Mouse (Mus musculus) stomach, postnatal 0 days (tissue): ENCODE results near the gene Rps21. TPM values are rescaled to one million over a fixed set of nuclear protein-coding genes. Genes with fewer than 3 reads are reported as not detected.

Experiments
- ATAC-seq: fragments of 200-750 bp; cut with Nextera tagmentation; 2 replicates; pipeline ENCODE4 v1.8.0; 2017; ENCODE audit not compliant: low FRiP score, low TSS enrichment
- DNase-seq: peaks from one replicate; pipeline ENCODE4 v3.0.0-alpha.2; 2016; ENCODE audit warnings: low spot score
- H3K27ac ChIP-seq: fragments of 300-500 bp; sonication (generic); replicated peaks from 2 replicates; pipeline ENCODE4 v1.5.1; 2014; ENCODE audit warnings: mild to moderate bottlenecking, control low read depth
- H3K27me3 ChIP-seq: fragments of 300-500 bp; sonication (generic); 2 replicates; pipeline ENCODE4 v1.6.1; 2014; ENCODE audit warnings: low read length; ENCODE audit not compliant: control insufficient read depth, insufficient read depth
- H3K36me3 ChIP-seq: fragments of 300-500 bp; sonication (generic); 2 replicates; pipeline ENCODE4 v1.6.1; 2014; ENCODE audit warnings: low read length, mixed read lengths; ENCODE audit not compliant: control insufficient read depth, insufficient read depth
- H3K4me1 ChIP-seq: fragments of 300-500 bp; sonication (generic); replicated peaks from 2 replicates; pipeline ENCODE4 v1.6.1; 2014; ENCODE audit warnings: antibody characterized with exemption; ENCODE audit not compliant: control insufficient read depth, insufficient read depth
- H3K4me2 ChIP-seq: fragments of 300-500 bp; sonication (generic); replicated peaks from 2 replicates; pipeline ENCODE4 v1.6.1; 2014; ENCODE audit warnings: low read depth, mild to moderate bottlenecking, control low read depth, moderate library complexity
- H3K4me3 ChIP-seq: fragments of 300-500 bp; sonication (generic); 2 replicates; pipeline ENCODE4 v1.5.1; 2014; ENCODE audit warnings: low read depth, low read length, control low read depth
- H3K9ac ChIP-seq: fragments of 300-500 bp; sonication (generic); 2 replicates; pipeline ENCODE4 v1.6.1; 2014; ENCODE audit warnings: mild to moderate bottlenecking, low read length, control low read depth, mixed read lengths
- H3K9me3 ChIP-seq: fragments of 300-500 bp; sonication (generic); 2 replicates; pipeline ENCODE4 v1.6.1; 2016; ENCODE audit warnings: low read length; ENCODE audit not compliant: control insufficient read depth
- CTCF ChIP-seq: IDR thresholded peaks from 2 replicates; pipeline ENCODE4 v1.5.1; 2016; ENCODE audit warnings: antibody characterized with exemption, low read depth, mild to moderate bottlenecking, moderate library complexity
- EP300 ChIP-seq: optimal IDR thresholded peaks from 2 replicates; pipeline ENCODE3; 2016; ENCODE audit warnings: antibody characterized with exemption
- WGBS: fragments of 180-500 bp; shearing (Covaris S2); extraction: QIAGEN DNeasy Blood & Tissue Kit; methylation state at CpG from one replicate; pipeline ENCODE4 v1.1.7; 2014; 5-methylcytosine and 5-hydroxymethylcytosine counted together
- polyA plus RNA-seq: library from polyadenylated mRNA; unstranded; fragments of >200 nt; fragmentation: Nextera tagmentation; extraction: Ambion mirVana; gene quantifications from 2 replicates; pipeline ENCODE4 v1.2.1, GENCODE M21; 2015

Rps21 gene
- polyA plus RNA-seq, 1 experiment from 2014 or later, result 680 TPM

DNA sequence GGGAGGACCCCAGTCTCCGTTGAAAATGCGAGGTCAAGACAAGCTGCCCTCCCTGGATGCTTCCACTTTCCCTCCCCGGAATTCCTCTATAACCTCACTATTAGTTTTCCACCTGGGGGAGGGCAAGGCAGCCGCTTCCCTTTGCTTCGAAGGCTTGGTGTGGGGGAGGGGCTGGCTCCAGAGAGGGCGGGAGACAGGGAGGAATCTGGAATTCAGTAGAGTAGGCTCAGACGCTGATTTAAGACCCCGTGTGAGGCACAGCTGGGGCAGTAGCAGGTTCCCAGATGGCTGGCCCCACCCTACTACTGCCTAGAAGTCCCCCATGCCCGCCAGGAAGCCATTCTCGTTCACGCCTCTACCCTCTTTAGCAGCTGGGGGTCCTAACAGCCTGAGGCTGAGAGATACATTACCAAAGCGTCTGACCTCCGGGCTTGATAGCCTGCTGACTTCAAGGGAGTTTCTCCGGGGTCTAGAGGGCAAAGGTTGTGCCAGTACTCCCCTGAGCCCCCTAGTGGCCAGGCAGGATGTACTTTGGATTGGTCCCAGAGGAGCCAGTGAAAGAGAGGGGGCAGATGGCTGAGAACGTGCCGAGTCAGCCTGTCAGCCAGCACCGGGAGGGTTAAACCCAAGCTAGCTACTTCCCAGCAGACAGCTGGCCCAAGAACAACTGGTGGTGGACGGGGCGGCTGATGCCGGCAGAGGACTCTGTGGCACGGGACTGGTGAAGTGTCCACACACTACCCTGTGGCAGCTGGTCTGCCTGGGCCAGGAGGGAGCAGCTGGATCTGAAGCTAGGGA lies 29.7 kb upstream of the Rps21 start:
- Histone ChIP-seq H3K4me1 (peaks cover 29% of the 10 kb centered on the region), H3K9ac (peak overlapping the region; percentile 48), H3K36me3 (no peaks in the 10 kb centered on the region), H3K27me3 (no peaks in the 10 kb centered on the region), H3K27ac (peak overlapping the region; percentile 80), H3K4me3 (peak overlapping the region; percentile 22), H3K9me3 (no peaks in the 10 kb centered on the region), H3K4me2 (peak overlapping the region; percentile 47)
- ATAC-seq (peak; percentile 41), DNase-seq (peak; percentile 77)
- WGBS, result 2% methylated on average over 21 of the region's 21 CpGs
- TF ChIP-seq CTCF (peak; percentile 84), EP300 (no peak)

DNA sequence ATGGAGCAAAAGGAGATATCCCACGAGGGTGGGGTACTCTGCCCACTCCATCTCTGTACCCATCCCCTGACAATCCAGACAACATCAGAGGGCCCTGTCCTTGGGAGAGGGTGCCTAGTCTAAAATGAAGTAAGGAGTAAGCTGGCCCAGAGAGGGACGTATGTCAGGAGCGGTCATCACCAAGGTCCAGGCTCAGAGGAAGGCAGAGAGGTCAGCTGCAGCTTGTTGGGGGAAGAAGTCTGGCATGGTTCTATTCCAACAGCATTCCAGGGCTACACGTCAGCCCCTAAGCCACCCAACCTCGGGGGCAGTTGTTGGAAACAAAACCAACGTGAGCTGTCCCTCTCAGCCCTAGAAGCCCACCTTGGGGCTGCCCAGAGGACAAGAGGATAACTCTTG lies 29.1 kb upstream of the Rps21 start:
- WGBS, result 37% methylated on average over 6 of the region's 6 CpGs
- DNase-seq (no peak), ATAC-seq (no peak)
- H3K9me3 ChIP-seq, result no peaks in the 10 kb centered on the region
- H3K27me3 ChIP-seq, result no peaks in the 10 kb centered on the region
- no peak overlapping the region for H3K4me3 ChIP-seq
- H3K4me2 ChIP-seq, result peak overlapping the region; percentile 47
- peak overlapping the region; percentile 48 for H3K9ac ChIP-seq
- no peaks in the 10 kb centered on the region for H3K36me3 ChIP-seq
- peak overlapping the region; percentile 80 for H3K27ac ChIP-seq
- TF ChIP-seq EP300 (no peak), CTCF (no peak)
- peaks cover 28% of the 10 kb centered on the region for H3K4me1 ChIP-seq

DNA sequence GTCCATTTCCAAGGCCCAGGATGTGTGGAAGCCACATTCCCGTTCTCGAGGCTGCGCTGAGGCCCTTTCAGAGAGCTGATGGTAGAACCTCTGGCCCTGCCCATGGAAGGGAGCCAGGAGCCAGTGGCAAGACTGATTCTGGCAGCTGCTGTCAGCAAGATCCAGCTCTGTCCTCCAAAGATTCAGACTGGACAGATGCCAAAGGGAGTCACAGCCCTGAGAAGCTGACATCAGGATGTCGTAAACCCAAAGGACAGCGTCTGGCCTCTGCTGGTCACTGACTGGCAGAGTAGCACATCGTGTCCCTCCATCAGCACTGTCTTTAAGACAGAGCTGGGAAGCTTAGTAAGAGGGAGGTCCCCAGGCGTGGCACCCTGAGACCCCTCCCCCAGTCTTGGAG lies 28.6 kb upstream of the Rps21 start:
- no peak for ATAC-seq
- H3K27ac ChIP-seq, result peak overlapping the region; percentile 80

DNA sequence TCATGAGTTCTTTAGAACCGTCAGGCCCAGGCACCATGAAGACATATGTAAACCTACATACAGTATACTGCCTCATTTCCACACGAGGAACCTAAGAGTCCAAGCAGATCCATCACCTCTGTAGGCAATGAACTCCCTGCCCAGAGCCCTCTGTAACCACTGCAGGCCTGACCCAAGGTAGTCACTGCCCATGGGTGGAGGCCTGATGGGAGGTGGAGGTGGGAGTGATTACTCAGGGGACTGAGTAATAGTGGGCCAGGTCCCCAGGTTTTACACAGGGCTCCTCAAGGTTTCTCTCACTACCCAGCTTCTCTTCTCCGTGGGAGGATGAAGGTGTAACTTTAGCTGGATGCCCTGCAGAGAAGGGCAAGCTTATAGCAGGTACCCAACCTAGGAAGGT lies 28.0 kb upstream of the Rps21 start:
- 57% methylated on average over 3 of the region's 3 CpGs for WGBS
- Histone ChIP-seq H3K9me3 (no peaks in the 10 kb centered on the region), H3K4me3 (no peak overlapping the region), H3K4me1 (peaks cover 33% of the 10 kb centered on the region), H3K9ac (no peak overlapping the region), H3K27me3 (no peaks in the 10 kb centered on the region), H3K4me2 (no peak overlapping the region), H3K27ac (peak overlapping the region; percentile 80), H3K36me3 (no peaks in the 10 kb centered on the region)
- no peak for ATAC-seq
- TF ChIP-seq CTCF, result no peak
- TF ChIP-seq EP300, result no peak
- peak; percentile 25 for DNase-seq

More for the DNA sequence above, 28.6 kb upstream of the Rps21 start:
- Histone ChIP-seq H3K4me3 (no peak overlapping the region), H3K9me3 (no peaks in the 10 kb centered on the region), H3K4me1 (peaks cover 31% of the 10 kb centered on the region), H3K9ac (0 out of 2 replicates have a peak overlapping the region, but pooled peaks have one; percentile 48), H3K36me3 (no peaks in the 10 kb centered on the region), H3K27me3 (no peaks in the 10 kb centered on the region), H3K4me2 (no peak overlapping the region)
- TF ChIP-seq EP300, result no peak
- peak; percentile 40 for TF ChIP-seq CTCF
- DNase-seq, result peak; percentile 25
- WGBS, result 29% methylated on average over 7 of the region's 7 CpGs

DNA sequence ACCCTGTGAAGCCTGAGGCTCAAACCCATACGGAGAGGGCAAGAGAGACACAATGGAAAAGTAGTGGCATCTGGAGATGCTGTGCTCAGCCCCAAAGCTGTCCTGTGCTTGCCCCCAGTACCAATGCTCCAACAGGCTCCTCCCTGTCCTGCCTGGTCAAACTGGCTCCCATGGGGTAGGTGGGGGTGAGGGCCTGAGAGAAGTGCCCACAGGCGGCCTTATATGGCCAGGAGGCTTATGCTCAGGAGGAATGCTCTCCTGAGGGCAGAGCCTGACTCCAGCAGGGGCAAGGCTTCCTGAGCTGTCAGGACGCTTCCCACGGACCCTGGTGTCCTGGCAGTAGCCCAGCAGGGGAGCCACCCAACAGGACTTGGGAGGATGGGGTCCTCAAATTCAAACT lies 26.7 kb upstream of the Rps21 start:
- H3K9me3 ChIP-seq, result no peaks in the 10 kb centered on the region
- H3K36me3 ChIP-seq, result no peaks in the 10 kb centered on the region
- H3K4me1 ChIP-seq, result peaks cover 39% of the 10 kb centered on the region
- H3K4me2 ChIP-seq, result no peak overlapping the region
- H3K27ac ChIP-seq, result peak overlapping the region; percentile 86
- peak overlapping the region; percentile 13; the same call in 1 of the 2 replicates for H3K9ac ChIP-seq
- H3K27me3 ChIP-seq, result no peaks in the 10 kb centered on the region
- ATAC-seq, result no peak; the same call in 1 of the 2 replicates
- peak; percentile 34 for DNase-seq
- no peak overlapping the region for H3K4me3 ChIP-seq
- 38% methylated on average over 4 of the region's 4 CpGs for WGBS
- TF ChIP-seq CTCF, result no peak
- no peak for TF ChIP-seq EP300
